Mouse (Mus musculus): ENCODE measurements around the gene Lrrc38.

GRCm38 (mm10) chr4:143334995-143335394, 14.6 kb upstream of the Lrrc38 start:
- TF ChIP-seq MYC (IDR thresholded peaks at IDR 0.05; ENCODE audit: low read depth, low read length) (no peak), UBTF (IDR thresholded peaks at IDR 0.05; ENCODE audit: borderline replicate concordance, insufficient read depth, low read depth, low read length) (no peak), CTCF (IDR thresholded peaks at IDR 0.05 in 2 of 3, conservative IDR thresholded peaks at IDR 0.05 in 1 of 3; ENCODE audit: control insufficient read depth in 1 of 3, insufficient read depth in 1 of 3, low read depth in 2 of 3, low read length in 3 of 3, poor library complexity in 1 of 3, severe bottlenecking in 1 of 3) (no peak), GATA1 (IDR thresholded peaks at IDR 0.05; ENCODE audit: low read depth, low read length) (no peak), TCF12 (IDR thresholded peaks at IDR 0.05; ENCODE audit: low read depth, low read length) (no peak), ZC3H11A (IDR thresholded peaks at IDR 0.05; ENCODE audit: low read depth, low read length) (no peak), POLR2A (IDR thresholded peaks at IDR 0.05; ENCODE audit: control insufficient read depth in 1 of 2, insufficient read depth in 1 of 2, low read depth in 1 of 2, low read length in 2 of 2, poor library complexity in 1 of 2) (no peak)

All from MEL (cell line).